Mouse (Mus musculus): ENCODE measurements at regions not wholly inside any gene's neighbourhood (a gene's known extent, or its start where the extent isn't known, plus 50 kb on each side); places are given as distances from the start of the nearest gene placed in this dataset.
A peak's percentile ranks its signal among the peaks of the same experiment; 100 is the strongest.

- no peak for DNase-seq (ENCODE audit: low read depth)
These were observed 279.6 kb downstream of the Maf start for GRCm38 (mm10) chr8:115428022-115428421.

GRCm38 (mm10) chr8:115427490-115427889 lies 280.1 kb downstream of the Maf start:
- no peak for DNase-seq (ENCODE audit: low read depth)

- DNase-seq (ENCODE audit: low read depth), result no peak
These were observed 281.1 kb downstream of the Maf start for GRCm38 (mm10) chr8:115426543-115426942.

- DNase-seq (ENCODE audit: low read depth), result no peak
These were observed 282.2 kb downstream of the Maf start for GRCm38 (mm10) chr8:115425360-115425759.

GRCm38 (mm10) chr8:115423682-115424081 lies 283.9 kb downstream of the Maf start:
- DNase-seq (ENCODE audit: low read depth), result no peak

GRCm38 (mm10) chr8:115423056-115423455 lies 284.5 kb downstream of the Maf start:
- DNase-seq (ENCODE audit: low read depth), result no peak

- no peak for DNase-seq (ENCODE audit: low read depth)
These were observed 287.1 kb downstream of the Maf start for GRCm38 (mm10) chr8:115420536-115420935.

GRCm38 (mm10) chr8:115420131-115420530 lies 287.5 kb downstream of the Maf start:
- DNase-seq (ENCODE audit: low read depth), result no peak

- DNase-seq (ENCODE audit: low read depth), result no peak
These were observed 289.5 kb downstream of the Maf start for GRCm38 (mm10) chr8:115418056-115418455.

- peak; percentile 46 for DNase-seq (ENCODE audit: low read depth)
These were observed 293.5 kb downstream of the Maf start for GRCm38 (mm10) chr8:115414061-115414473.

GRCm38 (mm10) chr8:115411756-115412155 lies 295.8 kb downstream of the Maf start:
- DNase-seq (ENCODE audit: low read depth), result no peak

- no peak for DNase-seq (ENCODE audit: low read depth)
These were observed 296.5 kb downstream of the Maf start for GRCm38 (mm10) chr8:115411061-115411460.

GRCm38 (mm10) chr8:115410191-115410590 lies 297.4 kb downstream of the Maf start:
- DNase-seq (ENCODE audit: low read depth), result no peak

- DNase-seq (ENCODE audit: low read depth), result no peak
These were observed 300.1 kb downstream of the Maf start for GRCm38 (mm10) chr8:115407535-115407934.

GRCm38 (mm10) chr8:115403601-115404000 lies 304.0 kb downstream of the Maf start:
- DNase-seq (ENCODE audit: low read depth), result no peak

GRCm38 (mm10) chr8:115402471-115403197 lies 305.0 kb downstream of the Maf start:
- no peak for DNase-seq (ENCODE audit: low read depth)

All from c-Kit-positive CD71-negative TER-119-negative erythroid progenitor cells, embryonic 14.5 days (primary cell).